Mouse (Mus musculus): Measurements from ENCODE around the gene Ak3. TPM values are rescaled to one million over a fixed set of nuclear protein-coding genes. Genes with fewer than 3 reads are reported as not detected.
A peak's percentile ranks its signal among the peaks of the same experiment; 100 is the strongest.

Ak3 gene
- polyA plus RNA-seq, 1 experiment: 155 TPM

GRCm38 (mm10) chr19:29063577-29064363, 16.0 kb upstream of the Ak3 start:
- TF ChIP-seq POLR2A (IDR thresholded peaks at IDR 0.05; ENCODE audit: low read depth, low read length) (no peak), CTCF (conservative IDR thresholded peaks at IDR 0.05; ENCODE audit: insufficient read depth, insufficient read length, low read depth, low read length) (peak; percentile 98)
- peak; percentile 97 for DNase-seq
- Histone ChIP-seq H3K4me1 (ENCODE audit: control insufficient read depth, insufficient read depth, low read length) (peaks cover 3% of the 10 kb centered on the region; the same call in 1 of the 2 replicates), H3K36me3 (ENCODE audit: control insufficient read depth, insufficient read depth, low read length) (no peaks in the 10 kb centered on the region), H3K27ac (ENCODE audit: insufficient read depth, low read depth, low read length) (no peak overlapping the region), H3K27me3 (replicated peaks; ENCODE audit: control insufficient read depth, insufficient read depth, low read length) (no peaks in the 10 kb centered on the region), H3K4me3 (ENCODE audit: insufficient read depth, low read depth, low read length) (no peak overlapping the region; the same call in 1 of the 2 replicates)
- WGBS: 12% methylated on average over 18 of the region's 18 CpGs

- TF ChIP-seq CTCF (conservative IDR thresholded peaks at IDR 0.05; ENCODE audit: insufficient read depth, insufficient read length, low read depth, low read length): no peak
- TF ChIP-seq POLR2A (IDR thresholded peaks at IDR 0.05; ENCODE audit: low read depth, low read length): no peak
- Histone ChIP-seq H3K27ac (ENCODE audit: insufficient read depth, low read depth, low read length) (no peak overlapping the region), H3K36me3 (ENCODE audit: control insufficient read depth, insufficient read depth, low read length) (no peaks in the 10 kb centered on the region), H3K4me1 (ENCODE audit: control insufficient read depth, insufficient read depth, low read length) (peaks cover 3% of the 10 kb centered on the region; the same call in 1 of the 2 replicates), H3K4me3 (ENCODE audit: insufficient read depth, low read depth, low read length) (no peak overlapping the region), H3K27me3 (replicated peaks; ENCODE audit: control insufficient read depth, insufficient read depth, low read length) (no peaks in the 10 kb centered on the region)
- DNase-seq: no peak
- WGBS: 86% methylated on average over 5 of the region's 5 CpGs
Observed at GRCm38 (mm10) chr19:29063009-29063408, 15.2 kb upstream of the Ak3 start.

- 35% methylated on average over 6 of the region's 6 CpGs for WGBS
- no peak for TF ChIP-seq POLR2A (IDR thresholded peaks at IDR 0.05; ENCODE audit: low read depth, low read length)
- no peak for TF ChIP-seq CTCF (conservative IDR thresholded peaks at IDR 0.05; ENCODE audit: insufficient read depth, insufficient read length, low read depth, low read length)
- DNase-seq: no peak
- no peak overlapping the region for H3K4me3 ChIP-seq (ENCODE audit: insufficient read depth, low read depth, low read length)
- H3K36me3 ChIP-seq (ENCODE audit: control insufficient read depth, insufficient read depth, low read length): no peaks in the 10 kb centered on the region
- H3K4me1 ChIP-seq (ENCODE audit: control insufficient read depth, insufficient read depth, low read length): no peaks in the 10 kb centered on the region; the same call in 1 of the 2 replicates
- H3K27ac ChIP-seq (ENCODE audit: insufficient read depth, low read depth, low read length): no peak overlapping the region
- H3K27me3 ChIP-seq (replicated peaks; ENCODE audit: control insufficient read depth, insufficient read depth, low read length): no peaks in the 10 kb centered on the region
Observed at GRCm38 (mm10) chr19:29060299-29060698, 12.5 kb upstream of the Ak3 start.

- WGBS: 90% methylated on average over 2 of the region's 2 CpGs
- H3K4me1 ChIP-seq (ENCODE audit: control insufficient read depth, insufficient read depth, low read length): no peaks in the 10 kb centered on the region; the same call in 1 of the 2 replicates
- H3K4me3 ChIP-seq (ENCODE audit: insufficient read depth, low read depth, low read length): no peak overlapping the region
- H3K36me3 ChIP-seq (ENCODE audit: control insufficient read depth, insufficient read depth, low read length): no peaks in the 10 kb centered on the region
- H3K27ac ChIP-seq (ENCODE audit: insufficient read depth, low read depth, low read length): no peak overlapping the region
- TF ChIP-seq POLR2A (IDR thresholded peaks at IDR 0.05; ENCODE audit: low read depth, low read length): no peak
- TF ChIP-seq CTCF (conservative IDR thresholded peaks at IDR 0.05; ENCODE audit: insufficient read depth, insufficient read length, low read depth, low read length): peak; percentile 37; the same call in 1 of the 2 replicates
- DNase-seq: no peak
- H3K27me3 ChIP-seq (replicated peaks; ENCODE audit: control insufficient read depth, insufficient read depth, low read length): no peaks in the 10 kb centered on the region
Observed at GRCm38 (mm10) chr19:29059688-29060087, 11.9 kb upstream of the Ak3 start.

- TF ChIP-seq POLR2A (IDR thresholded peaks at IDR 0.05; ENCODE audit: low read depth, low read length): no peak
- TF ChIP-seq CTCF (conservative IDR thresholded peaks at IDR 0.05; ENCODE audit: insufficient read depth, insufficient read length, low read depth, low read length): no peak
- H3K27ac ChIP-seq (ENCODE audit: insufficient read depth, low read depth, low read length): no peak overlapping the region
- WGBS: 94% methylated on average over 5 of the region's 5 CpGs
- no peaks in the 10 kb centered on the region for H3K27me3 ChIP-seq (replicated peaks; ENCODE audit: control insufficient read depth, insufficient read depth, low read length)
- DNase-seq: no peak
- H3K4me1 ChIP-seq (ENCODE audit: control insufficient read depth, insufficient read depth, low read length): no peaks in the 10 kb centered on the region
- H3K36me3 ChIP-seq (ENCODE audit: control insufficient read depth, insufficient read depth, low read length): no peaks in the 10 kb centered on the region
- H3K4me3 ChIP-seq (ENCODE audit: insufficient read depth, low read depth, low read length): no peak overlapping the region
Observed at GRCm38 (mm10) chr19:29058741-29059140, 11.0 kb upstream of the Ak3 start.

- H3K4me3 ChIP-seq (ENCODE audit: insufficient read depth, low read depth, low read length): no peak overlapping the region
- H3K27me3 ChIP-seq (replicated peaks; ENCODE audit: control insufficient read depth, insufficient read depth, low read length): no peaks in the 10 kb centered on the region
- TF ChIP-seq POLR2A (IDR thresholded peaks at IDR 0.05; ENCODE audit: low read depth, low read length) (no peak), CTCF (conservative IDR thresholded peaks at IDR 0.05; ENCODE audit: insufficient read depth, insufficient read length, low read depth, low read length) (no peak)
- peak; percentile 51 for DNase-seq
- 86% methylated on average over 4 of the region's 4 CpGs for WGBS
- no peaks in the 10 kb centered on the region for H3K36me3 ChIP-seq (ENCODE audit: control insufficient read depth, insufficient read depth, low read length)
- H3K4me1 ChIP-seq (ENCODE audit: control insufficient read depth, insufficient read depth, low read length): no peaks in the 10 kb centered on the region
- no peak overlapping the region for H3K27ac ChIP-seq (ENCODE audit: insufficient read depth, low read depth, low read length)
Observed at GRCm38 (mm10) chr19:29055469-29055868, 7.7 kb upstream of the Ak3 start.

- DNase-seq: no peak
- Histone ChIP-seq H3K27ac (ENCODE audit: insufficient read depth, low read depth, low read length) (no peak overlapping the region), H3K27me3 (replicated peaks; ENCODE audit: control insufficient read depth, insufficient read depth, low read length) (no peaks in the 10 kb centered on the region), H3K4me1 (ENCODE audit: control insufficient read depth, insufficient read depth, low read length) (no peaks in the 10 kb centered on the region), H3K36me3 (ENCODE audit: control insufficient read depth, insufficient read depth, low read length) (no peaks in the 10 kb centered on the region), H3K4me3 (ENCODE audit: insufficient read depth, low read depth, low read length) (no peak overlapping the region)
- TF ChIP-seq POLR2A (IDR thresholded peaks at IDR 0.05; ENCODE audit: low read depth, low read length) (no peak), CTCF (conservative IDR thresholded peaks at IDR 0.05; ENCODE audit: insufficient read depth, insufficient read length, low read depth, low read length) (no peak)
- 60% methylated on average over 6 of the region's 6 CpGs for WGBS
Observed at GRCm38 (mm10) chr19:29054594-29054993, 6.8 kb upstream of the Ak3 start.

Data from kidney, adult 2 months (tissue).